Comparison of ENCODE assay signal across 23 mouse cellular contexts in genomic region chr7:120426625-120427024, GRCm38 (mm10). TPM values are rescaled to one million over a fixed set of nuclear protein-coding genes. Genes with fewer than 3 reads are reported as not detected.
DNase-seq lines count a peak whose midpoint lies in the region; ATAC-seq and TF ChIP-seq lines count a peak whose summit lies in the region.
"Had no signal": no experiment of that assay in that cellular context is flagged by ENCODE, and none has a peak within 500 bp of the region (broad histone marks: within the 10 kb centered on the region; RNA-seq: fewer than 3 reads in every experiment).

No protein-coding gene starts in this region.

- DNase-seq in embryo, embryonic 10 days (ENCODE audit: low spot score), result peak; percentile 78
- no peak for DNase-seq in embryo, embryonic 9.5 days (ENCODE audit: extremely low spot score)
- peak; percentile 74 for DNase-seq in lung, embryonic 14.5 days
- DNase-seq in lung, postnatal 36 days, result no peak
- peak; percentile 31 for DNase-seq in embryo, embryonic 11.5 days (ENCODE audit: low read depth, low spot score)
- peak; percentile 24 for DNase-seq in neural tube, embryonic 11.5 days (ENCODE audit: low spot score)
- DNase-seq in cerebellum, adult 18-20 months, result no peak
- no peak for DNase-seq in frontal cortex, postnatal 36 days (ENCODE audit: low spot score in 2 of 2)
- DNase-seq: B cell, adult 2 months; cerebellum, adult 2 months; gastrocnemius, postnatal 36 days; lung, postnatal 14 days; thymus, postnatal 4 days had no signal

- no peak overlapping the region for H3K4me3 ChIP-seq in lung, embryonic 14.5 days (ENCODE audit: low read depth, low read length)
- no peak overlapping the region for H3K4me3 ChIP-seq in neural tube, embryonic 11.5 days (ENCODE audit: low read depth, low read length)
- H3K4me3 ChIP-seq: heart, embryonic 12.5 days; midbrain, embryonic 12.5 days; neural tube, embryonic 13.5 days had no signal

- H3K4me1 ChIP-seq in lung, embryonic 14.5 days (ENCODE audit: insufficient read depth), result no peaks in the 10 kb centered on the region
- H3K4me1 ChIP-seq in neural tube, embryonic 11.5 days (ENCODE audit: control insufficient read depth, insufficient read depth, low read length), result no peaks in the 10 kb centered on the region
- H3K4me1 ChIP-seq: heart, embryonic 12.5 days; midbrain, embryonic 12.5 days; neural tube, embryonic 13.5 days had no signal

- no peak for TF ChIP-seq CTCF in lung, embryonic 14.5 days (IDR thresholded peaks at IDR 0.05; ENCODE audit: low read depth)

- ATAC-seq in lung, embryonic 14.5 days (ENCODE audit: insufficient read depth), result 0 out of 2 replicates have a peak, but pooled peaks have one; percentile 56
- ATAC-seq in neural tube, embryonic 11.5 days (ENCODE audit: insufficient read depth, low FRiP score, low TSS enrichment), result no peak
- ATAC-seq: activated CD4-positive, CD25-positive, alpha-beta regulatory T cell, adult 4 months; forebrain, embryonic 16.5 days had no signal

- H3K9ac ChIP-seq in lung, embryonic 14.5 days, result no peak overlapping the region
- no peak overlapping the region for H3K9ac ChIP-seq in neural tube, embryonic 11.5 days (ENCODE audit: low read length)
- H3K9ac ChIP-seq: heart, embryonic 12.5 days; hindbrain, embryonic 14.5 days; liver, embryonic 14.5 days; midbrain, embryonic 12.5 days; neural tube, embryonic 13.5 days had no signal

- 19% methylated on average over 3 of the region's 3 CpGs for WGBS in lung, embryonic 14.5 days
- 26% methylated on average over 3 of the region's 3 CpGs for WGBS in neural tube, embryonic 11.5 days

- H3K4me2 ChIP-seq in lung, embryonic 14.5 days, result no peak overlapping the region
- no peak overlapping the region for H3K4me2 ChIP-seq in neural tube, embryonic 11.5 days (ENCODE audit: low read depth)
- H3K4me2 ChIP-seq: heart, embryonic 12.5 days; hindbrain, embryonic 14.5 days; midbrain, embryonic 12.5 days; neural tube, embryonic 13.5 days had no signal

- H3K27ac ChIP-seq in lung, embryonic 14.5 days (ENCODE audit: low read depth), result no peak overlapping the region
- H3K27ac ChIP-seq in neural tube, embryonic 11.5 days (ENCODE audit: low read depth, low read length), result no peak overlapping the region
- H3K27ac ChIP-seq: hindbrain, embryonic 14.5 days; liver, embryonic 14.5 days; midbrain, embryonic 12.5 days; neural tube, embryonic 13.5 days had no signal

- no peaks in the 10 kb centered on the region for H3K36me3 ChIP-seq in lung, embryonic 14.5 days (ENCODE audit: insufficient read depth)
- H3K36me3 ChIP-seq in neural tube, embryonic 11.5 days (ENCODE audit: control insufficient read depth, insufficient read depth, low read length), result no peaks in the 10 kb centered on the region
- H3K36me3 ChIP-seq: G1E; heart, embryonic 12.5 days; midbrain, embryonic 12.5 days; neural tube, embryonic 13.5 days had no signal

- no peaks in the 10 kb centered on the region for H3K9me3 ChIP-seq in lung, embryonic 14.5 days (ENCODE audit: low read depth, low read length)
- H3K9me3 ChIP-seq in neural tube, embryonic 11.5 days (ENCODE audit: control insufficient read depth, low read length), result no peaks in the 10 kb centered on the region
- H3K9me3 ChIP-seq: G1E; heart, embryonic 12.5 days; midbrain, embryonic 12.5 days; neural tube, embryonic 13.5 days had no signal

- H3K27me3 ChIP-seq in lung, embryonic 14.5 days (ENCODE audit: insufficient read depth, low read length), result no peaks in the 10 kb centered on the region
- no peaks in the 10 kb centered on the region for H3K27me3 ChIP-seq in neural tube, embryonic 11.5 days (ENCODE audit: control insufficient read depth, insufficient read depth, low read length)
- H3K27me3 ChIP-seq: heart, embryonic 12.5 days; midbrain, embryonic 12.5 days; neural tube, embryonic 13.5 days had no signal

RNA-seq across cellular contexts. Expression of gene Abca16, which starts 17.2 kb away (rescaled TPM):
- not detected in 2 replicates for polyA plus RNA-seq in lung, embryonic 14.5 days (2014; fragmentation: Nextera tagmentation; extraction: Ambion mirVana)
- not detected in 2 replicates for polyA plus RNA-seq in neural tube, embryonic 11.5 days (2014; fragmentation: Nextera tagmentation; extraction: Ambion mirVana)
- polyA plus RNA-seq: activated CD4-positive, CD25-positive, alpha-beta regulatory T cell, adult 4 months; cerebellum, adult 2 months; forebrain, embryonic 16.5 days; G1E; heart, embryonic 12.5 days; hindbrain, embryonic 14.5 days; kidney, embryonic 14.5 days; liver, embryonic 14.5 days; midbrain, embryonic 12.5 days; neural tube, embryonic 13.5 days; stomach, embryonic 16.5 days had no signal

Comparison
In these comparisons a context has a peak if more than half of its experiments do, and no peak if none do; other contexts are left out.
1. DNase-seq: peak in embryo, embryonic 10 days (single experiment), lung, embryonic 14.5 days (single experiment), embryo, embryonic 11.5 days (single experiment) and neural tube, embryonic 11.5 days (single experiment); none in embryo, embryonic 9.5 days (single experiment), lung, postnatal 36 days (single experiment), cerebellum, adult 18-20 months (0 of 2) and frontal cortex, postnatal 36 days (0 of 2).